Mouse (Mus musculus): ENCODE measurements at regions not wholly inside any gene's neighbourhood (a gene's known extent, or its start where the extent isn't known, plus 50 kb on each side); places are given as distances from the start of the nearest gene placed in this dataset.
"Not testable (repeated sequence)": the region's sequence is repeated elsewhere in the genome, so short reads cannot be mapped to it uniquely, and the experiment has no call there.

DNA sequence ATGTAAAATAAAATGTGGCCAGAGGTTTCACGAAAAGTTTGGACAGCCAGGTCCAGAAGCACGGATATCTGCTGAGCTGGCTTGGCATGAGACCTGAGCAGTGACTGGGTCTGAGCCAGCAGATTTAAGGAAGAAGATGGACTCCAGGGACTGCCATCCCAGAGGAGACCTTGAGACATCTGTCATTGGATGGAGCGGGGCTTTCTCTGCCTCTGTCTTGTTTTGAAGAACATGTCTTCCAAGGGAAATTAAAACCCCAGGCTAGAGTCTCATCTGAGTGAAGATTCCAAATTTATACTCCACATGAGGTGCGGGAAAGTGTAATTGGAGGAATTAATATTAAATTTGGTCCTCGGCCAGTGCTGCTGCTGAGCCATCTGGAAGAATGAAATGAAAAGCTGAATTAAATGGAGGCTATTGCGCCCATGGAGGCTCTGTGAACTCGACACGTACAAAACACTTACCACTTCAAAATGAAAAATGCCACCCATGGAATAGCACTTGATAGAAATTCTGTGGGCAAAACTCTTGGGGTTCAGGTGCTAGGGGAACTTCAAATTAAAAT is 129.8 kb upstream of the Adcy2 start:
- no peak overlapping the region for H3K27ac ChIP-seq (ENCODE audit: low read depth)
- no peaks in the 10 kb centered on the region for H3K27me3 ChIP-seq (replicated peaks; ENCODE audit: control insufficient read depth, insufficient read depth, low read length)
- no peak overlapping the region for H3K9ac ChIP-seq (ENCODE audit: low read length)
- no peaks in the 10 kb centered on the region for H3K4me1 ChIP-seq (replicated peaks; ENCODE audit: control insufficient read depth, insufficient read depth, low read length)
- no peak for ATAC-seq (replicated peaks; ENCODE audit: low FRiP score, low TSS enrichment, low read depth)
- no peaks in the 10 kb centered on the region for H3K36me3 ChIP-seq (ENCODE audit: control insufficient read depth, insufficient read depth, low read length)
- H3K4me3 ChIP-seq (ENCODE audit: low read depth, low read length): no peak overlapping the region
- no peak for DNase-seq (ENCODE audit: low spot score)
- 83% methylated on average over 8 of the region's 8 CpGs for WGBS
- H3K4me2 ChIP-seq (ENCODE audit: low read length): no peak overlapping the region
- H3K9me3 ChIP-seq (ENCODE audit: control insufficient read depth, low read length): no peaks in the 10 kb centered on the region

DNA sequence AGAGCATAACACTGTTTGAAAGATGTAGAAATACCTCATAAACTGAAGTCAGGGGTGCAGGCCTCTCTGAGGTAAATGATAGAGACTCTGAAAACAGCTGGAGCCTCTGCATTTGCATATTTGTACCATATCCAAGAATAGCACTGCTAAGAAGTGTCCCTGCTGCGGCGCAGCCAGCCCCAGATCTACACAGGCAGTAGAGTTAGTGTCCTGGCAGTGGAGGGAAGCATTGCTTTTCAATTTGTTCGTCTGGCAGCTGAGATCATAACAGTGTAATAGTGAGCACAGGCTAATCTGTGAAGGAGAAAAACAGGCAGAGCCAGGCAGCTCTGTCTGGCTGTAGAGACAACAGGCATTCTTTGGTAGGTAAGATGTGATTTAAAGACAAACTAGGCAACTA is 128.2 kb upstream of the Adcy2 start:
- no peak overlapping the region for H3K9ac ChIP-seq (ENCODE audit: low read length)
- no peaks in the 10 kb centered on the region for H3K9me3 ChIP-seq (ENCODE audit: control insufficient read depth, low read length)
- H3K4me3 ChIP-seq (ENCODE audit: low read depth, low read length): no peak overlapping the region
- WGBS: 63% methylated on average over 3 of the region's 3 CpGs
- no peak overlapping the region for H3K4me2 ChIP-seq (ENCODE audit: low read length)
- H3K27me3 ChIP-seq (replicated peaks; ENCODE audit: control insufficient read depth, insufficient read depth, low read length): no peaks in the 10 kb centered on the region
- no peaks in the 10 kb centered on the region for H3K4me1 ChIP-seq (replicated peaks; ENCODE audit: control insufficient read depth, insufficient read depth, low read length)
- DNase-seq (ENCODE audit: low spot score) (no peak), ATAC-seq (replicated peaks; ENCODE audit: low FRiP score, low TSS enrichment, low read depth) (no peak)
- no peaks in the 10 kb centered on the region for H3K36me3 ChIP-seq (ENCODE audit: control insufficient read depth, insufficient read depth, low read length)
- no peak overlapping the region for H3K27ac ChIP-seq (ENCODE audit: low read depth)

DNA sequence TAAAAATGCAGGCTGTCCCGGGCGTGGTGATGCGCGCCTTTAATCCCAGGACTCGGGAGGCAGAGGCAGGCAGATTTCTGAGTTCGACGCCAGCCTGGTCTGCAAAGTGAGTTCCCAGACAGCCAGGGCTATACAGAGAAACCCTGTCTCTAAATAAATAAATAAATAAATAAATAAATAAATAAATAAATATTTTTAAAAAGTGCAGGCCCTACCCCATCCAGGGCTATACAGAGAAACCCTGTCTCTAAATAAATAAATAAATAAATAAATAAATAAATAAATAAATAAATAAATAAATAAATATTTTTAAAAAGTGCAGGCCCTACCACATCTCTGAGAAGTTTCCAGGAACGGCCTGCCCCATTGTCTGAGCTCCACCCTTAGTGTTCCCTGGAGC is 119.4 kb upstream of the Adcy2 start:
- not testable (repeated sequence) for H3K4me3 ChIP-seq (ENCODE audit: low read depth, low read length); H3K4me1 ChIP-seq (replicated peaks; ENCODE audit: control insufficient read depth, insufficient read depth, low read length); H3K36me3 ChIP-seq (ENCODE audit: control insufficient read depth, insufficient read depth, low read length); H3K27ac ChIP-seq (ENCODE audit: low read depth); H3K27me3 ChIP-seq (replicated peaks; ENCODE audit: control insufficient read depth, insufficient read depth, low read length); H3K9me3 ChIP-seq (ENCODE audit: control insufficient read depth, low read length); H3K9ac ChIP-seq (ENCODE audit: low read length); DNase-seq (ENCODE audit: low spot score); H3K4me2 ChIP-seq (ENCODE audit: low read length)
- 93% methylated on average over 8 of the region's 8 CpGs for WGBS
- ATAC-seq (replicated peaks; ENCODE audit: low FRiP score, low TSS enrichment, low read depth): peak; percentile 47; the same call in 1 of the 2 replicates

DNA sequence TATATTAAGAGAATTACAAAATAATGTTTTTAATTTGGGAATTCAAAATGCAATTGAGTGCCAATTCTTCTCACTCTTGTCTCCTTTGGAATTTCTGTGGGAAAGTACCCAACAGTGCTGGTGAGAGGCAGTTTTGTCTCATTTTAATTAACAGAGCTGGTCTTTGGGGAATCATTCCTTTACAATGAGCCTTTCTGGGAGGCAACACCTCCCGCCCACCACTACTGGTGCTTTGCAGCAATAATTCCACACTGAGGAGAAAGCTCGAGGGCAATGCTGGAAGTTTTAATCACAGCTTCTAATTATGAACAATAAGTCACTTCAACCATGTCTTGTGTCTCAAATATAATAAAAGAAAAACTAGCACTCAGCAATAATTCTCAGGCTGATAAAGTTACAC is 109.8 kb upstream of the Adcy2 start:
- Histone ChIP-seq H3K27me3 (replicated peaks; ENCODE audit: control insufficient read depth, insufficient read depth, low read length) (no peaks in the 10 kb centered on the region), H3K4me2 (ENCODE audit: low read length) (no peak overlapping the region), H3K9me3 (ENCODE audit: control insufficient read depth, low read length) (no peaks in the 10 kb centered on the region), H3K36me3 (ENCODE audit: control insufficient read depth, insufficient read depth, low read length) (no peaks in the 10 kb centered on the region), H3K27ac (ENCODE audit: low read depth) (no peak overlapping the region), H3K4me1 (replicated peaks; ENCODE audit: control insufficient read depth, insufficient read depth, low read length) (no peaks in the 10 kb centered on the region), H3K9ac (ENCODE audit: low read length) (no peak overlapping the region), H3K4me3 (ENCODE audit: low read depth, low read length) (no peak overlapping the region)
- WGBS: 82% methylated on average over 2 of the region's 2 CpGs
- no peak for DNase-seq (ENCODE audit: low spot score)
- no peak for ATAC-seq (replicated peaks; ENCODE audit: low FRiP score, low TSS enrichment, low read depth)

DNA sequence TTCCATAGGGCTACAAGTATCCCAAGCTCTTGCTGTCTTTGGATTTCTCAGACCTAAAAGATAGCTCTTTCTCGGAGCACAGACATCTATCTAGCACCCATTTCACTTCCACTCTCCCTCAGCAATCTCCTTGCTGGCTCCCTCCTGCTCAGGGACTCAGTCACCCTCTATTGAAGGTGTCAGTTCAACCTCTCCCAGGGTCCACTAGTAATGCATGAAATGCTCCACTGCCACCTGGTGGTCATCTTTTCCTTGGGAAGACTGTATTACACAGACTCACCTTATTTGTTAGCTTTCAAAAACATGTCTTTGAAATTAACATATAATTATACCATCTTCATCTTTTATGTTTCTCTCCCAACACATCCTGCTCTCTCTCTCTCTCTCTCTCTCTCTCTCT is 87.3 kb upstream of the Adcy2 start:
- no peaks in the 10 kb centered on the region for H3K36me3 ChIP-seq (ENCODE audit: control insufficient read depth, insufficient read depth, low read length)
- H3K4me1 ChIP-seq (replicated peaks; ENCODE audit: control insufficient read depth, insufficient read depth, low read length): no peaks in the 10 kb centered on the region
- no peak overlapping the region for H3K4me2 ChIP-seq (ENCODE audit: low read length)
- no peaks in the 10 kb centered on the region for H3K9me3 ChIP-seq (ENCODE audit: control insufficient read depth, low read length)
- ATAC-seq (replicated peaks; ENCODE audit: low FRiP score, low TSS enrichment, low read depth) (no peak; the same call in 1 of the 2 replicates), DNase-seq (ENCODE audit: low spot score) (peak; percentile 71)
- WGBS: 45% methylated on average over 1 of the region's 1 CpGs
- H3K27ac ChIP-seq (ENCODE audit: low read depth): no peak overlapping the region
- no peaks in the 10 kb centered on the region for H3K27me3 ChIP-seq (replicated peaks; ENCODE audit: control insufficient read depth, insufficient read depth, low read length)
- H3K9ac ChIP-seq (ENCODE audit: low read length): no peak overlapping the region
- no peak overlapping the region for H3K4me3 ChIP-seq (ENCODE audit: low read depth, low read length)

DNA sequence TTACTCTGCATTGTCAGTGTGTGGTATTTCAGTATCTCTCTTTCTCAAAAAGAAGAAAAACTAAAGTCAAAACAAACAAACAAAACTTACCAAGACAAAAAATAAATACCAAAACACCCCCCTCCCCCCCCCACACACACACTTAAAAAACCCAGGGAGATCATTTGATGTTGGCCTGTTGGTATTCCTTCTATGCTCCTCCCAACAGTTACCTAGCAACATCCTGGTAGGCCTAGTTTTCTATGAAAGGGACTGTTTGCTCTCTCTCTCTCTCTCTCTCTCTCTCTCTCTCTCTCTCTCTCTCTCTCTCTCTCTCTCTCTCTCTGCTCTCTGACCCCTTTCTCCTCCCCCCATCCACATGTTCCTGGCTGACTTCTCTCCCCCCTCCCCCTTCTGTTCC is 71.0 kb upstream of the Adcy2 start:
- ATAC-seq (replicated peaks; ENCODE audit: low FRiP score, low TSS enrichment, low read depth): no peak
- no peak overlapping the region for H3K9ac ChIP-seq (ENCODE audit: low read length)

DNA sequence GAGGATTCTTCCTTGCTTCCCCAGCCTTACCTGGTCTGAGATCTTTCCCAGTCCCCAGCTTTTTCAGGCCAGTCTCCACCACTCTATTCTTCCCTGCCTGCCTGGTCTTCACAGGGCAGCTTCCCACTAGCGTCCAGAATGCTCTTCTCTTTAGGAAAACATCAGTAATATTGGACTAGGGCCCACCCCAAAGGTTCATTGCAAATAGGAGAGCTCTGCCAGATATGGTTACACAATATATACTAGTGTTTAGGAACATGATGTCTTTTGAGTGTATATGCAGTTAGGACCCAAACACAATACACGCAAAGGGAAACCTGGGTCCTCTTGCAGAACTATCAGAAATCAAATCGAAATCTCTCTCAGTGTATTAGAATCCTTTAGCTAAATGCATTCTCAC is 70.5 kb upstream of the Adcy2 start:
- Histone ChIP-seq H3K4me1 (replicated peaks; ENCODE audit: control insufficient read depth, insufficient read depth, low read length) (no peaks in the 10 kb centered on the region), H3K4me3 (ENCODE audit: low read depth, low read length) (no peak overlapping the region), H3K4me2 (ENCODE audit: low read length) (no peak overlapping the region), H3K36me3 (ENCODE audit: control insufficient read depth, insufficient read depth, low read length) (no peaks in the 10 kb centered on the region), H3K9me3 (ENCODE audit: control insufficient read depth, low read length) (no peaks in the 10 kb centered on the region), H3K27me3 (replicated peaks; ENCODE audit: control insufficient read depth, insufficient read depth, low read length) (no peaks in the 10 kb centered on the region), H3K9ac (ENCODE audit: low read length) (no peak overlapping the region), H3K27ac (ENCODE audit: low read depth) (no peak overlapping the region)
- no peak for ATAC-seq (replicated peaks; ENCODE audit: low FRiP score, low TSS enrichment, low read depth)
- DNase-seq (ENCODE audit: low spot score): no peak
- WGBS: 80% methylated on average over 3 of the region's 3 CpGs

More for the DNA sequence above, 71.0 kb upstream of the Adcy2 start:
- no peaks in the 10 kb centered on the region for H3K27me3 ChIP-seq (replicated peaks; ENCODE audit: control insufficient read depth, insufficient read depth, low read length)
- H3K36me3 ChIP-seq (ENCODE audit: control insufficient read depth, insufficient read depth, low read length): no peaks in the 10 kb centered on the region
- H3K4me1 ChIP-seq (replicated peaks; ENCODE audit: control insufficient read depth, insufficient read depth, low read length): no peaks in the 10 kb centered on the region
- no peaks in the 10 kb centered on the region for H3K9me3 ChIP-seq (ENCODE audit: control insufficient read depth, low read length)
- DNase-seq (ENCODE audit: low spot score): no peak
- no peak overlapping the region for H3K27ac ChIP-seq (ENCODE audit: low read depth)
- no peak overlapping the region for H3K4me3 ChIP-seq (ENCODE audit: low read depth, low read length)
- H3K4me2 ChIP-seq (ENCODE audit: low read length): no peak overlapping the region

DNA sequence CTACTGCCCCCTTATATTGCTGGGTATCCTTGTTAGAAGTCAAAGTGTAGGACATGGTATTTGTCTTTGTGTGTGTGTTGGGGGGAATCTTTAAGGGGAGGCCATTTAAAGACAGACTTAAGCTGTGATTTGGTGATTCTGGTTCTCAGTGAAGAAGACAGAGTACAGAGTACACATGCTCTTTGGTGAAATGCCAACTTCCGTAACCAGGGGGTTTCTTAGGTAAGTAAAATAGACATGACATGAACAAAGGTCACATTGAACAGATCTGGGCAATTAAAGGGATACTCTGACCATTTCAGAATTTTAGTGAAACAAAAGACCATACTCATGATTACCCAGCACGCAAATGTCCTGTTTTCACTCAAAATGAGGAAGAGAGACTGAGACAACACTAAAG is 67.3 kb upstream of the Adcy2 start:
- Histone ChIP-seq H3K4me2 (ENCODE audit: low read length) (no peak overlapping the region), H3K9me3 (ENCODE audit: control insufficient read depth, low read length) (no peaks in the 10 kb centered on the region), H3K27ac (ENCODE audit: low read depth) (no peak overlapping the region), H3K4me1 (replicated peaks; ENCODE audit: control insufficient read depth, insufficient read depth, low read length) (no peaks in the 10 kb centered on the region), H3K27me3 (replicated peaks; ENCODE audit: control insufficient read depth, insufficient read depth, low read length) (no peaks in the 10 kb centered on the region), H3K4me3 (ENCODE audit: low read depth, low read length) (no peak overlapping the region), H3K9ac (ENCODE audit: low read length) (no peak overlapping the region), H3K36me3 (ENCODE audit: control insufficient read depth, insufficient read depth, low read length) (no peaks in the 10 kb centered on the region)
- DNase-seq (ENCODE audit: low spot score) (no peak), ATAC-seq (replicated peaks; ENCODE audit: low FRiP score, low TSS enrichment, low read depth) (no peak)
- WGBS: 73% methylated on average over 2 of the region's 2 CpGs

DNA sequence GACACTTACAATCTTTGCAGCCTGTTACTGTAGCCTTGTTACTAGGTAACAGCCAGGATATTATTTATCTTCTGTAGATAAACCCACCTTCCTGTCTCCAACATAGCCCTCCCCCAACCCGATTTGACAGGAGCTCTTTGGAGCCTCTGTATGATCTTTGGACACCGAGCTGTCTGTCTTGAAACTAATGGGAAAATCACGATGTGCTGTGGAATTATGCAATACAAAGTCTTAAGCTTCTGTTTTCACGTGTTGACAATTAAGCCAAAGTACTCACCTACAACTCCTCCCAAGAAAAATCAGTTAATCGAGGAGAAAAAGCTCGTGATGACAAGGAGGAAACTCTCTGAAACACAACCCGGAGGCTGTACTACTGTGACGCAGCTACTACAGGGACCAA is 65.9 kb upstream of the Adcy2 start:
- DNase-seq (ENCODE audit: low spot score) (no peak), ATAC-seq (replicated peaks; ENCODE audit: low FRiP score, low TSS enrichment, low read depth) (no peak)
- H3K36me3 ChIP-seq (ENCODE audit: control insufficient read depth, insufficient read depth, low read length): no peaks in the 10 kb centered on the region
- H3K4me2 ChIP-seq (ENCODE audit: low read length): no peak overlapping the region
- no peaks in the 10 kb centered on the region for H3K4me1 ChIP-seq (replicated peaks; ENCODE audit: control insufficient read depth, insufficient read depth, low read length)
- no peaks in the 10 kb centered on the region for H3K27me3 ChIP-seq (replicated peaks; ENCODE audit: control insufficient read depth, insufficient read depth, low read length)
- 73% methylated on average over 8 of the region's 8 CpGs for WGBS
- H3K4me3 ChIP-seq (ENCODE audit: low read depth, low read length): no peak overlapping the region
- no peak overlapping the region for H3K27ac ChIP-seq (ENCODE audit: low read depth)
- no peak overlapping the region for H3K9ac ChIP-seq (ENCODE audit: low read length)
- no peaks in the 10 kb centered on the region for H3K9me3 ChIP-seq (ENCODE audit: control insufficient read depth, low read length)

All from intestine, embryonic 14.5 days (tissue).